Mouse (Mus musculus) Muller cell, postnatal 12 days (primary cell): ENCODE data around the gene Agap1.

Source experiments
- DNase-seq: peaks from one replicate; pipeline ENCODE4 v3.0.0-alpha.2; 2015; ENCODE audit errors: inconsistent ontology term

Agap1 gene

GRCm38 (mm10) chr1:89454196-89455123, at the start of gene Agap1:
Agap1 (plus strand) TSS chr1:89454806.
- peak; percentile 97 for DNase-seq

GRCm38 (mm10) chr1:89405991-89406390, 48.6 kb upstream of the Agap1 start:
- no peak for DNase-seq

- DNase-seq = no peak
Observed at GRCm38 (mm10) chr1:89407986-89408385, 46.6 kb upstream of the Agap1 start.

- no peak for DNase-seq
Observed at GRCm38 (mm10) chr1:89413122-89413521, 41.5 kb upstream of the Agap1 start.

- no peak for DNase-seq
Observed at GRCm38 (mm10) chr1:89414563-89414962, 40.0 kb upstream of the Agap1 start.

- no peak for DNase-seq
Observed at GRCm38 (mm10) chr1:89416929-89417328, 37.7 kb upstream of the Agap1 start.

- DNase-seq = no peak
Observed at GRCm38 (mm10) chr1:89420642-89421041, 34.0 kb upstream of the Agap1 start.

- no peak for DNase-seq
Observed at GRCm38 (mm10) chr1:89421401-89421800, 33.2 kb upstream of the Agap1 start.

GRCm38 (mm10) chr1:89424563-89424962, 30.0 kb upstream of the Agap1 start:
- no peak for DNase-seq

- no peak for DNase-seq
Observed at GRCm38 (mm10) chr1:89426137-89426536, 28.5 kb upstream of the Agap1 start.

GRCm38 (mm10) chr1:89428671-89429070, 25.9 kb upstream of the Agap1 start:
- no peak for DNase-seq

- DNase-seq = peak; percentile 57
Observed at GRCm38 (mm10) chr1:89429946-89430640, 24.5 kb upstream of the Agap1 start.

GRCm38 (mm10) chr1:89439351-89439750, 15.3 kb upstream of the Agap1 start:
- no peak for DNase-seq

- no peak for DNase-seq
Observed at GRCm38 (mm10) chr1:89441236-89441897, 13.2 kb upstream of the Agap1 start.

- no peak for DNase-seq
Observed at GRCm38 (mm10) chr1:89443512-89443911, 11.1 kb upstream of the Agap1 start.

- no peak for DNase-seq
Observed at GRCm38 (mm10) chr1:89444014-89444413, 10.6 kb upstream of the Agap1 start.

- no peak for DNase-seq
Observed at GRCm38 (mm10) chr1:89450139-89450538, 4.5 kb upstream of the Agap1 start.

- DNase-seq = no peak
Observed at GRCm38 (mm10) chr1:89452138-89452537, 2.5 kb upstream of the Agap1 start.

- DNase-seq = no peak
Observed at GRCm38 (mm10) chr1:89453666-89454065, 940 bp upstream of the Agap1 start.

GRCm38 (mm10) chr1:89455421-89456091, 950 bp downstream of the Agap1 start:
- DNase-seq = peak; percentile 68

GRCm38 (mm10) chr1:89456456-89456855, 1.9 kb downstream of the Agap1 start:
- DNase-seq = peak; percentile 29
